Mouse (Mus musculus): ENCODE data around the gene Atp13a1. TPM values are rescaled to one million over a fixed set of nuclear protein-coding genes. Genes with fewer than 3 reads are reported as not detected.

Gene Atp13a1
- polyA plus RNA-seq (2015; fragmentation: Illumina TruSeq; extraction: RNeasy Lipid Tissue Mini Kit (QIAGEN cat#74804); ENCODE audit: low read depth, low replicate concordance) = 25.3 TPM

GRCm38 (mm10) chr8:69790773-69791367, at the start of gene Atp13a1, which contains the start of gene Zfp866:
TSS of gene Atp13a1 (plus strand) at chr8:69791163.
TSS of gene Zfp866 (minus strand) at chr8:69791178.

DNA sequence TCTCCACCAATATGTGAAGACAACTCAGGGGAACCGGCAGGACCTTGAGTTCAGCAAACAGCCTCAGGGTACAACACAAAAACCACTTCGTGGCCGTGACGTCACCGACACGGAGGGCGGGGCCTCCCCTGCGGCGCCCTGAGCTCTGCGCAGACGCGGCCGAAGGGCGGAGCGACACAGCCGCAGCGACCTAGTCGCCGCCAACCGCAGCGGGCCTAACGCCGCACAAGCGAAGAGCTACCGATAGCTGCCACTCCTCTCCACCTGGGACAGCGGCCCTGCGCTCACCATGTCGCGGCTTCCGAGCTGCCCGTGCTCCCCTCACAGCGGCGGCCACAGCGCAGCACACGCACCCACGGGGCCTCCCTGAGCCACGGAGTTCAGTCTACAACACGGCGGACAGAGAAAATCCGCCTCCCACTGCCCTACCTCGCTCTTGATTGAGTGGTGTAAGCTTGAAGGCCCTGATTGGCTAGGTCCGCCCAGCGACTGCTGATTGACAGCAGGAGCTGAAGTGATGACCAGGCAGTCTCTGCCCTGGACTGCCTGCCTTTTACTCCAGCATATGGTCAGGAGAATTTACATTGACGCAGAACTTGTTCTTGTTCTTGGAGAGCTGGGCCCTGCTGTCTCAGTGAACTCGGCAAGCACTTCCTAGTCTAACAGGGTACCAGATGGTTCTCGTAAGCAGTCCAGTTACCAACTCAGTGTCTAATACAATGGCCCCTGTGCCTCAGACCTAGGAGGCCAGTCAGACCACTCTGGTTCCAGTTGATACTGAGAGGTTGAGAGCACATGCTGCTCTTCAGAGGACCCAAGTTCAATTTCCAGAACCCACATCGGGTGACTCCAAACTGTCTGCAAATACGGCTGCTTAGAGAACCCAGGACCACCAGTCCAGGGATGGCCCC, 41.2 kb upstream of the Atp13a1 start, which contains the start of gene Zfp963:
TSS of gene Zfp963 (minus strand) at position 427 of the 911 bp plus-strand sequence.

GRCm38 (mm10) chr8:69774503-69775148, 16.3 kb upstream of the Atp13a1 start, which contains the start of gene Gm20422:
TSS of gene Gm20422 (minus strand) at chr8:69774886.

DNA sequence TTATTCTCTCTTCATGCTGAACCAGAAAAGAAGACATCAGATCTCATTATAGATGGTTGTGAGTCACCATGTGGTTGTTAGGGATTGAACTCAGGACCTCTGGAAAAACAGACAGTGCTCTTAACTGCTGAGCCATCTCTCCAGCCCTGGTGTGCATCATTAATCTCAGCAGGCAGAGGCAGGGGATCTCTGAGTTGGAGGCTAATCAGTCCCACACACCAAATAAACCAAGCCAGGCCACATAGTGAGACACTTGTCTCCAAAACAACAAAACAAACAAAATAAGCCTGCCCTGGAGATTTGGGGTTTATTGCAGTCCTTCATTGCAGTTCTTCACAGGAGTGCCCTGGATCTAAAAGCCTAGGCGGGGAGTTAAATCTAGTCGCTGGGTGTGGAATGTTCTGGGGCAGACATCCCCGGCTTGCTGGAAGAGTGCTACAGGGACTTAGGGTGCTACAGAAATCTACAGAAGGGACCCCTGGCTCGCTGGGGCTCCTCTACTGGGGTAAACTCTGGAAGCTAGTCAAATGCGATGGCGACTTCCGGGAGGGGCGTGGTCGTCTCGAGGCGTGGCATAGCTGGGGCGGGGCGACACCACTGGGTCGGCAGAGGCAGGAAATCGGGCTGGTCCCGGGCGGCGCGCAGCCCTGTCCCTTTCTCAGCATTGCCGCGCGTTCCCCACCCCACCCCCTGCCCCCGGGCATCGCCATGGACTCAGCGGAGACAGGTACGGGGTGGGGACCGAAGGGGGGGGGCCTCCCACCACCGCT, 17.3 kb downstream of the Atp13a1 start, which contains the start of gene Gmip:
TSS of gene Gmip (plus strand) at position 586 of the 770 bp plus-strand sequence.

GRCm38 (mm10) chr8:69822386-69823191, 31.6 kb downstream of the Atp13a1 start, which contains the start of gene Lpar2:
TSS of gene Lpar2 (plus strand) at chr8:69822429.

DNA sequence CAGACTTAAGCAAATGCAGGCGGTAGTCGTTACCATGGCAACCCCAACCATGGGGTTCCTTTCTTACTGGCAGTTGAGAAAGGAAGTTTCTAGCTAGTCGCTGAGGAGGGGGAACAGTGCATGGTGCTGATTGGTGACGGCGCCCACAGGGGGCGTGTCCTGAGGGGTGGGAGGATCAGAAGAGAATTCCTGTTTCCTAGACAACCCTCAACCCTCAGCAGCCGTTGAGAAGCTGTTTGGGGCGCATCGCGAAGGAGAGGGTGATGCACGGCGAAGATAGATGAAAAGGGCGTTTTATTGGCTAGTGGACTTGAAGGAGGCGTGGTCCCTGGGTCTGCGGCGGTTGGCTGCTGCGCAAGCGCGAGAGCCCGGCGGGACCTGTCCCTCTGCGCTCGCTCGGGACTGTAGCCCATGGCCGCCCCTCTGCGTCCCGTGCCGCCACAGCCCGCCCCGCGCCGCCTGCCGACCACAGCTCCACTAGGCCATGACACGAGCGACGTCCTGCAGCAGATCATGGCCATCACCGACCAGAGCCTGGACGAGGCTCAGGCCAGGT, 41.4 kb downstream of the Atp13a1 start, which contains the start of gene Pbx4:
TSS of gene Pbx4 (plus strand) at position 194 of the 556 bp plus-strand sequence.

Other genes with a start within 250 kb of the Atp13a1 start
- 20.2 TPM for gene Zfp868, start 165.6 kb upstream of the Atp13a1 start, polyA plus RNA-seq (2015; fragmentation: Illumina TruSeq; extraction: RNeasy Lipid Tissue Mini Kit (QIAGEN cat#74804); ENCODE audit: low read depth, low replicate concordance)
- gene Zfp964, start 136.7 kb upstream of the Atp13a1 start, polyA plus RNA-seq (2015; fragmentation: Illumina TruSeq; extraction: RNeasy Lipid Tissue Mini Kit (QIAGEN cat#74804); ENCODE audit: low read depth, low replicate concordance) = 4.7 TPM
- gene Zfp869, start 80.4 kb upstream of the Atp13a1 start, polyA plus RNA-seq (2015; fragmentation: Illumina TruSeq; extraction: RNeasy Lipid Tissue Mini Kit (QIAGEN cat#74804); ENCODE audit: low read depth, low replicate concordance) = 26.2 TPM
- gene Zfp963, start 41.2 kb upstream of the Atp13a1 start, polyA plus RNA-seq (2015; fragmentation: Illumina TruSeq; extraction: RNeasy Lipid Tissue Mini Kit (QIAGEN cat#74804); ENCODE audit: low read depth, low replicate concordance) = 4.8 TPM
- gene Gm20422, start 16.3 kb upstream of the Atp13a1 start, polyA plus RNA-seq (2015; fragmentation: Illumina TruSeq; extraction: RNeasy Lipid Tissue Mini Kit (QIAGEN cat#74804); ENCODE audit: low read depth, low replicate concordance) = 1.0 TPM
- gene Zfp866, start within 50 bp of the Atp13a1 start, polyA plus RNA-seq (2015; fragmentation: Illumina TruSeq; extraction: RNeasy Lipid Tissue Mini Kit (QIAGEN cat#74804); ENCODE audit: low read depth, low replicate concordance) = 21.1 TPM
- gene Gmip, start 17.5 kb downstream of the Atp13a1 start, polyA plus RNA-seq (2015; fragmentation: Illumina TruSeq; extraction: RNeasy Lipid Tissue Mini Kit (QIAGEN cat#74804); ENCODE audit: low read depth, low replicate concordance) = 11.2 TPM
- 0.27 TPM for gene Lpar2, start 31.3 kb downstream of the Atp13a1 start, polyA plus RNA-seq (2015; fragmentation: Illumina TruSeq; extraction: RNeasy Lipid Tissue Mini Kit (QIAGEN cat#74804); ENCODE audit: low read depth, low replicate concordance)
- gene Pbx4, start 41.3 kb downstream of the Atp13a1 start, polyA plus RNA-seq (2015; fragmentation: Illumina TruSeq; extraction: RNeasy Lipid Tissue Mini Kit (QIAGEN cat#74804); ENCODE audit: low read depth, low replicate concordance) = 23.2 TPM
- 0.22 TPM for gene Cilp2, start 96.5 kb downstream of the Atp13a1 start, polyA plus RNA-seq (2015; fragmentation: Illumina TruSeq; extraction: RNeasy Lipid Tissue Mini Kit (QIAGEN cat#74804); ENCODE audit: low read depth, low replicate concordance)
- not detected for gene Tssk6, start 111.0 kb downstream of the Atp13a1 start, polyA plus RNA-seq (2015; fragmentation: Illumina TruSeq; extraction: RNeasy Lipid Tissue Mini Kit (QIAGEN cat#74804); ENCODE audit: low read depth, low replicate concordance)
- 228 TPM for gene Ndufa13, start 111.4 kb downstream of the Atp13a1 start, polyA plus RNA-seq (2015; fragmentation: Illumina TruSeq; extraction: RNeasy Lipid Tissue Mini Kit (QIAGEN cat#74804); ENCODE audit: low read depth, low replicate concordance)
- 14.3 TPM for gene Yjefn3, start 111.5 kb downstream of the Atp13a1 start, polyA plus RNA-seq (2015; fragmentation: Illumina TruSeq; extraction: RNeasy Lipid Tissue Mini Kit (QIAGEN cat#74804); ENCODE audit: low read depth, low replicate concordance)
- 17.6 TPM for gene Gatad2a, start 205.2 kb downstream of the Atp13a1 start, polyA plus RNA-seq (2015; fragmentation: Illumina TruSeq; extraction: RNeasy Lipid Tissue Mini Kit (QIAGEN cat#74804); ENCODE audit: low read depth, low replicate concordance)

Measured in brain, adult 10 weeks (tissue).